Mouse (Mus musculus): ENCODE measurements around the gene Sfxn5. TPM values are rescaled to one million over a fixed set of nuclear protein-coding genes. Genes with fewer than 3 reads are reported as not detected.
A peak's percentile ranks its signal among the peaks of the same experiment; 100 is the strongest.

Gene Sfxn5
- polyA plus RNA-seq, 1 experiment = 1.2 TPM

DNA sequence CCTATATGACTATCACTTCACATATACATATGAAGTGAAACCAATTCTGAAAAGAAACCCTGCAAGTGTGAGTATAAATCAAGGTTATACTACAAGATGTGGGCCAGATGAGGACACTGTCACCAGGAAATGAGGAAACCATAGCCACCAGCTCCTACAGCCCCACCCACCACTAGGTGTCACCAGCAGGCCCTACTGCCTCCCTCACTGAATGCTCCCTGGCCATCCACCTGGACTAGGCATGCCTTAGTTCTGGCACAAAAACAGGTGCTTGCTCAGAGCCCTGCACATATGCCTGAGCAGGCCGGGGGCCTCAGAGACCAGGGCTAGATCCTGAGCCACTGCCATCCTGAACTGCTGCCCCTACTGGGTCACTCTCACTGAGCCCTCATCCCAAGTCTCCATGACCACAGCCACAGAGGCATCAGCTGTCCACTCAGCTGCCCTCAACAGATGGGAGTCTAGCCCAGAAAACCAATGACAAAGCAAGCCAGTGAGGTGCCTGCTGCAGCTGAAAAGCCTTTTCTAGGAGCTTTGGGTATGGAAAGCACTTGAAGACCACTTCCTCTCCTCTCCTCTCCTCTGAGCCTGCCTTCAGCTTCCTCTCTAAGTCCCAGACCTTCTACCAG is 6.2 kb upstream of the Sfxn5 start:
- WGBS = 52% methylated on average over 1 of the region's 1 CpGs
- no peak for DNase-seq (ENCODE audit: low read depth, low spot score)

DNA sequence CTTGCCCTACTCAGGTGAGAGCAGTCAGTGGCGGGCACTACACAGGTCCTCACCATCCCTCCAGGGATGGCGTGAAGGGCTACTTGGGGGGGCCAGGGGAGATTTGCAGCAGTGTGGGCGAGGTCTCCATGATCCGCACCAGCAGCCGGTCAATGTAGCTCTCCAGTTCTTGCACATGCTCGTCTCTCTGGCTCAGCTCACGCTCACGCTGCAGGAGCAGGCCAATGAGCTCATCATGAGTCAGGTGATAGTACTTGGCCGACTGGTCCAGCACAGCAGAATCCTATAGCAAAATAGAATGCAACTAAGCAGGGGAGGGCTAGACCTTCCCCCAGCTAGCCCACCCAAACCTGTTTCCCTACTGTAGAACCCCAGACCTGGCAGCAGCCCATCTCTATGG is 3.7 kb upstream of the Sfxn5 start:
- no peak for DNase-seq (ENCODE audit: low read depth, low spot score)
- 92% methylated on average over 9 of the region's 9 CpGs for WGBS

DNA sequence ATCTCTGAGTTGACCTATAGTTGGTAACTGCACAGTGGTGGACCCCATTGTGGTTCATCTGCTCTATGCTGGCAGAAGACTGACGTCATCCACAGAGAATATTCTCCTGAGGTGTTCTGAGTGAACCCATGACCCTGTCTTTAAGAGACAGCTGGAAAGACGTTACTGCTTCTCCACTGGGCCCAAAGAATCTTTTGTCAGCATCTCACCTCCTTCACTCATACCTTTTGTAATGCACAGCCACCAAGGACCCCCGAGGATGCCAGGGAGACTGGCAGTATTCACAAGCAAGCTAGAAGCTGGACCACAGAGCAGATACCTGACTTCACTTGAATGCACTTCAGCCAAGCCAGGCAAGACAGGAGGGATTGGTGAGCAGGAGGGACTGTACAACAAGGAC is 2.1 kb upstream of the Sfxn5 start:
- 82% methylated on average over 3 of the region's 3 CpGs for WGBS
- no peak for DNase-seq (ENCODE audit: low read depth, low spot score)

GRCm38 (mm10) chr6:85334851-85335250 is 1.6 kb upstream of the Sfxn5 start:
- DNase-seq (ENCODE audit: low read depth, low spot score) = no peak
- 35% methylated on average over 5 of the region's 5 CpGs for WGBS

DNA sequence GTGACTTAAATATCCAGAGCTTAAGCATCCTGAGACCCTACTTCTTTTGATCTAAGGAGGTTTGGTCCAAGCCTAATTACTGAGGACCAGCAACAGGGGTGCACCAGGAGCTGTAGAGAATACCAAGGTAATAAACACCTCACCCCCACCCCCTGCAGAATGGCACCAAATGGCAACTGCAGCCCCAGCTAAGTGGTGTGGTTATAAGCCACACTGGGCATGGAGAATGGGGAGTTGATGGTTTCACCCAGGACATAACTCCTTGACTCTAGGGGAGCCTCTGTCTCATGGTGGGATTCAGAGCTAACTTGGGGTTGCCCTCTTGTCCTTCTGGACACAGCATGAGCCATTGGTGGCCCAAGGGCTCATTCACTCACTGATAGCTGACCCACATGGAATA is 1.0 kb upstream of the Sfxn5 start:
- no peak for DNase-seq (ENCODE audit: low read depth, low spot score)

GRCm38 (mm10) chr6:85333732-85334131 is 510 bp upstream of the Sfxn5 start:
- DNase-seq (ENCODE audit: low read depth, low spot score) = no peak
- 2% methylated on average over 13 of the region's 13 CpGs for WGBS

DNA sequence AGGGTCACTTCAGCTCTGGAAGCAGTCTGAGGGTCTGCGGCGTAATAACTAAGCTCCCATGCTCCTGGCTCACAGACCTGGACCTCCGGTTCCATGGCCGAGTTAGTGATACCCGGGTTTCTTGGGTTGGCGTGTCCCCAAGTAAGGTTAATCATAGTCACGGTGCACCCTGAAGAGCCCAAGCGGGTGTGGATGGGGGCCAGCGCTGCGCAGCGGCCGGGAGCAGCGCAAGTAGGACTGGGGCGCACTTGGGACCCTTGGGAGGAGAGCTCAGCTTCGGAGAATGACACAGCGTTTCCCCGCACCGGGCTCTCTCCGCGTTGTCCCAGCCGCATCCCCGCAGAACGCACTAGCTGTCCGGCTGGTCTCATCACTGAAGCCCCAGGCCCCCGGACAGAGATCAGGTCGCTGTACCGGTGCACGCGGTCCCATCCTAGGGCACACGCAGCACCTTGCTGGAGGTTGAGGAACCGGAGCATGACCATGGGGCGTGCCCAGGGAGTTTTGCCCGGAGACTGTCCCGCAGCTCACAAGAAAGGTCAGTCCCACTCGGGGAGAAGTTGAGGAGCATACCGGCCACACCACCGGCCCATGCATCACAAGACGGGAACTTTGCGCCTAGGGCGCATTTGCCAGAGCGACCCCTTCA is 747 bp downstream of the Sfxn5 start:
- no peak for DNase-seq (ENCODE audit: low read depth, low spot score)

GRCm38 (mm10) chr6:85331736-85332135 is 1.5 kb downstream of the Sfxn5 start:
- no peak for DNase-seq (ENCODE audit: low read depth, low spot score)

More for the DNA sequence above, 747 bp downstream of the Sfxn5 start:
- WGBS = 1% methylated on average over 41 of the region's 41 CpGs

DNA sequence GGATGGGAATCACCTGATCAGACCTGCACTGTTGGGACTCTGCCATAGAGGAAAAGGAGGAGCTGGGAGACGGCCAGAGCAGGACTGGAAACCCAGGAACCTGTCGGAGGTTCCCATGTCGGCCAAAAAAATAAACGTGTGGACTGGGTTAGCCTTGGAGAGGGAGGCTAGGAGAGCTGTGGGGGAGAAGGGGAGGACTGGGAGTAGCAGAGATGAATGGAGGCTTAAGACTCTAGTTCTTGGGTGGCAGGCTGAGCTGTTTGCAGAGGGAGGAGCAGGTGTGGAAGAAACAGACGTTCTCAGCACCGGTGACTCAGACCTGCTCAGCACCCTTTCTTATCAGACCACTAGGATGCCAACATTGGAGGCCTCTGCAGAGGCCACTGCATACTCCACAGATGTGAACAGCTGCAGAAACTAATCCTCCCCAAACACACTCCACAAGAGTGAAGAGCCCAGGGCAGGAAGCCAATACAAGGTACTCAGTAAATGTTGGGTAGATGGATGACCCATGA is 1.9 kb downstream of the Sfxn5 start:
- WGBS = 15% methylated on average over 6 of the region's 6 CpGs

More at GRCm38 (mm10) chr6:85331736-85332135, 1.5 kb downstream of the Sfxn5 start:
- 35% methylated on average over 8 of the region's 8 CpGs for WGBS

DNA sequence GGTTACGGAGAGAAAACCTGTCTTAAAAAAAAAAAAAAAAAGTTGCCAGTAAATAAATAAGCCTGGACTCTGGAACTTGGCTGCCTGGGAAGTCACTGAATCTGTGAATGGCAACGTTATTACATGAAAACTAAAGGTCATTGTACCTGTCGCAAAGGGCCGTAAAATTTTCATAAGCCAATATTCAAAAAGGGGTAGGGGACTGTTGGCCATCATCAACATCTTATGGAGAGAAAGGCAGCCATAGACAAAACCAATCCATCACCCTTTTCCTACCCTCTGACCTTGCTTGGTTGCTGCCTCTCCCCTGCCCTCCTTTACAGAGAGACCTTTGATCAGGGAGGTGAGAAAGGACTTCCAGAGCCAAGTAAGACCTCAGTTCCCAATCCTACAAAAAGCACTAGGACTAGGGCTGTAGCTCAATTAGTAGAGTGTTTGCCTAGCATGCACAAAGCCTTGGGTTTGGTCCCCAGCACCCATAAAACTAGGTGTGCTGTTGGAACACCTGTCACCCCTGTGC is 3.5 kb downstream of the Sfxn5 start:
- DNase-seq (ENCODE audit: low read depth, low spot score) = no peak
- WGBS = 43% methylated on average over 4 of the region's 4 CpGs

More for the DNA sequence above, 1.9 kb downstream of the Sfxn5 start:
- no peak for DNase-seq (ENCODE audit: low read depth, low spot score)

DNA sequence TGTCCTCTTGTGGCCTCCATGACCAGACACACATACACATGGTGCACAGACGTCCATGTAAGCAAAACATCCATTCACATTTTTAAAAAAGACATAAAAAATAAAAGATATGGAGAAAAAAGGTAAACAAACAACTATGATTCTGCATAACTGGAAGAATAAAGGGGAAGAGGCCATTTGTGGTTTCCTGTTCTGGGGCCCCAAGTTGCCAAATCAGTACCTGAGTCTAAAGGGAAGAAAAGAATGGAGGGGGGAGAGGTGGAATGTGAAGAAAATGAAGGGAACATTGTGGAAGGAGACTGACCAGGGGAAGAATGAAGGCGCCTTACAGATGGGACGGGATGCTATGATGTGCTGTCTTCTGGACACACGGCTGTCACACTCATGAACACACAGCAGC is 6.7 kb downstream of the Sfxn5 start:
- WGBS = 83% methylated on average over 4 of the region's 4 CpGs
- DNase-seq (ENCODE audit: low read depth, low spot score) = no peak

DNA sequence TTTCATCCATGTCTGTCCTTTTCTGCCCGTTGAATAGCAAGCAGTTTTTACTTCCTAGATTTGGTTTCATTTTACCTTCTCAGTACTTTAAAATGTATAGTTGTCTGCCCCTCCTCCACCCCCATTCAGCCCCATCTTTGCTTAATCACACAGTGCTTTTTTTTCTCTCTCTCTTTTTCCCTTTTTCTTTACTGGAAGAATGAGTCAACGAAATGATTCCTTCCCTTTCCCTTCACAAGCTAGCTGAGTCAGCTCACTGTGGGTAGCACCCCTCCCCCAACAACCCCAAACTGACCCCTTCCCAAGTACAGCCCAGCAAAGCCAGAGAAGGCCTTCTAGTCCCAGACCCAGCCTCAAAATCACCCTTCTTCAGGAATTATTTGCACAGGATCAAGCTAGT is 8.1 kb downstream of the Sfxn5 start:
- DNase-seq (ENCODE audit: low read depth, low spot score) = no peak
- 25% methylated on average over 2 of the region's 2 CpGs for WGBS

DNA sequence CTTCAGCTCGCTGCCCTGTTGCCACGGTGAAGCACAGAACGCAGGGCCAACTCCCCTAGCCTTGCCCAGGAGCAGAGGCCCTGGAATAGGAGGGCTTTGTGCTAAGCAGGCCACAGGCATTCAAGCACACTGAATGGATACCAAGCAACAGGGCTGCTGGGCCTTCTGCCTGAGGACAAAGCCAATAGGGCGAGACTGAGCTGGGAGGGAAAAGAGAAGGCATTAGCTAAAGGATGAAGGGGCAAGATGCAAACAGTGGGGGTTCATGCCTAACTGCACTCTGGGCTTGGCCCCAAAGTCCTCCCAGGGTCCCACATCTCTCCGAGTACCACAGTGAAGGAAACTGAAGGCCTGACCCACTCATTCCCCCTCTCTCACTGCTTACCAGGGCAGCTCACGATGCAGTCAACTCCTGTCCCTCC is 12.8 kb downstream of the Sfxn5 start:
- WGBS = 92% methylated on average over 6 of the region's 6 CpGs
- no peak for DNase-seq (ENCODE audit: low read depth, low spot score)

- 91% methylated on average over 2 of the region's 2 CpGs for WGBS
Observed at GRCm38 (mm10) chr6:85316211-85316610, 17.0 kb downstream of the Sfxn5 start.

GRCm38 (mm10) chr6:85314064-85314798 is 19.0 kb downstream of the Sfxn5 start:
- WGBS = 49% methylated on average over 9 of the region's 9 CpGs
- DNase-seq (ENCODE audit: low read depth, low spot score) = no peak

More at GRCm38 (mm10) chr6:85316211-85316610, 17.0 kb downstream of the Sfxn5 start:
- DNase-seq (ENCODE audit: low read depth, low spot score) = no peak

DNA sequence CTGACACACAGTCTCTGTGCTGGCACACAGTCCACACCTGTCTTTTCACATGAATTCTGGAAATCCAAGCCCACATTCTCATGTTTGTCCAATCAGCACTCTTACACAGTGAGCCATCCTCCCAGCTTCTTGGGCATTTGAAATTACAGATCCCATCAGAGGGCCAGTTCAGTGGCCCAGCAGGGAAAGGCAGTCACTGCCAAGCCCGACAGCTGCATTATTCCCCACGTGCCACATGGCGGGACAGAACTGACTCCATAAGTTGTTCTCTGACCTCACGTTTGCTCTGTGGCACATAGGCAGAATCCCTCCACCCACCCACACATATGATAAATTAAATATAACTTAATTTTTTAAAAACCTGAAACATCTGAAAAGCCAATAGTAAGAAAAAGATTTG is 25.3 kb downstream of the Sfxn5 start:
- WGBS = 82% methylated on average over 4 of the region's 4 CpGs
- no peak for DNase-seq (ENCODE audit: low read depth, low spot score)

- 86% methylated on average over 3 of the region's 3 CpGs for whole genome bisulfite sequencing
- no peak for DNase-seq (ENCODE audit: low read depth, low spot score)
Observed at GRCm38 (mm10) chr6:85306375-85306774, 26.8 kb downstream of the Sfxn5 start.

DNA sequence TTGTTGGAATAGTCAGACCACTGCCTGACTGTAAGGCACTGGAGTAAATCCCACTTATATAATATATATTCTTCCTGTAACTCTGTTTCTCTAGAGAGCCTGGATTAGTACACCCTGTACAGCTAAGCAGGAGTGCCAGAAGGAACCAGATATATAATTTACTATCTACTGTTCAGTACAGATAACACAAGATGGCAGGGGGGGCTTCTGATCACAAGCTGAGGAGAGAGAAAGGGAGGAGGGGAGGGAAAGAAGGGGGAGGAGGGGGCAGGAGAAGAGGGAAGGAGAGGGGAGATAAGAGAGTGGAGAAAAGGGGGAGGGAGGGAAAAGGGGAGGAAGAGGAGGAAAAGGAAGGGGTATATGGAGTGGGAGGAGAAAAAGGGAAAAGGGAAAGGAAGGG is 27.4 kb downstream of the Sfxn5 start:
- no peak for DNase-seq (ENCODE audit: low read depth, low spot score)

GRCm38 (mm10) chr6:85304966-85305365 is 28.3 kb downstream of the Sfxn5 start:
- 88% methylated on average over 5 of the region's 5 CpGs for WGBS
- no peak for DNase-seq (ENCODE audit: low read depth, low spot score)

DNA sequence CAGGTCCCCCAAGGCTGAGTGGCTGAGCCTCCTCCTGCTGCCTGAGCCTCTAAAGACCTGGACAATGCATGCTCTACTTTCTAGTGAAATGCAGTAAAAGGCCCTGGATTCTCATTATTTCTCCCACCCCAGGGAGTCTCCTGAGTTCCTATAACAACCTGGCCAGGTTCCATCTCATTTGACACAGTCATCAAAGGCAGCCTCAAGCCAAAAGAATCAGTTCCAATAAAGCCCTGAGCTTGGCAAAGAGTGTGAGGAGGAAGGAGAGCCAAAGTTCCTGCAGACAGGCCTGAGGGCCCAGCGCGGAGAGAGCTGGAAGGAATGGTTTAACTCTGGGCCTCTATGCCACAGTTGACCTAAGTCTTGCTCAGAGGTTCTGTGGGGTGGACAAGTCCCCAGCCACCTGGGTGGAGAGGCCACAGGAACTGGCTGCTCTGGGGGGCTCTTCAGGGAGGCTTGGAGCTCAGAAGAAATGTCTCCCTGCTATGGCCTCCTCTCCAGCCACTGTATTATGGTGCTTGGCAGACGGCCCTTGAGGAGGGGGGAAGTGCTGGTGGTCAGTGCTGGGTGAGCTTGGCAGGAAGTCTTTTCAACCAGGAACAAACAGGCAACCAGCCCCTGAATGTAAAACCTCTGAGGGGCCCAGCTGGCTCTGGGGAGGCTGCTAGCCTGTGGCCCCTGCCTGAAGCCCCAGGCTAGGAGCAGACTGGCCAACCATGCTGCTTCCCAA is 30.7 kb downstream of the Sfxn5 start:
- peak; percentile 33 for DNase-seq (ENCODE audit: low read depth, low spot score)
- 27% methylated on average over 3 of the region's 3 CpGs for WGBS

Measured in large intestine, adult 2 months (tissue).